Mouse (Mus musculus): ENCODE measurements around the gene Ovol1.
A peak's percentile ranks its signal among the peaks of the same experiment; 100 is the strongest.

The Ovol1 gene

DNA sequence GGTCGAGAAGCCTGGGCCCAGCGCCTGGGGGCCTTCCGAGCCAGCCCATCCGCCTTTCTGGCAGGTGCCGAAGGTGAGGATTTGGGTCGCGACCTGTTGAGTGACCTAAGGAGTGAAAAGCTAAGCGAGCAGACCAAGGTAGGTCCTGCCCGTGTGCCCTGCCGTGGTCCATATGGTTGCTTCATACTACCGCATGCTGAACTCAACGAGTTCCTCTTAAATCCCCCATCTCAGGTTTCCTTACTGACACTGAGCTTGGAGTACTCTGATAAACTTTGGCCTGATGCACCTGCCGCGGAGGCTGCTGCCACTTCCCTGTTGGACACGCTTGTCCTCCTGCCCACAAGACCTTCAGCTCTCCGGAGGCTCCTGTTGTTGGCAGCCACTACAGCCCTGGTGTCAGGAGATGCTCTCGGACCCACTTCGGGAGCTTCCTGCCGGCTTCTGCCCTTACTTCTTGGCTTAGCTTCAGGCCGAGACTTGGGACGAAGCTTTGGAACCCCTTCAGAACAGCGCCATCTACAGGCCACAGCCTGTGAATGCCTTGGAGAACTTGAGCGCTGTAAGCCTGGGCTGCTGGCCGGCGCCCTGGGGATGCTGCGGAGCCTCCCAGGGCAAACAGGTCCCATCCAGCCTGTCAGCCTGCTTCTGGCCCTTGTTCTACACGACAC, 8.2 kb upstream of the Ovol1 start:
- peak; percentile 66 to 82 for DNase-seq (ENCODE audit: low spot score in 2 of 2)

DNA sequence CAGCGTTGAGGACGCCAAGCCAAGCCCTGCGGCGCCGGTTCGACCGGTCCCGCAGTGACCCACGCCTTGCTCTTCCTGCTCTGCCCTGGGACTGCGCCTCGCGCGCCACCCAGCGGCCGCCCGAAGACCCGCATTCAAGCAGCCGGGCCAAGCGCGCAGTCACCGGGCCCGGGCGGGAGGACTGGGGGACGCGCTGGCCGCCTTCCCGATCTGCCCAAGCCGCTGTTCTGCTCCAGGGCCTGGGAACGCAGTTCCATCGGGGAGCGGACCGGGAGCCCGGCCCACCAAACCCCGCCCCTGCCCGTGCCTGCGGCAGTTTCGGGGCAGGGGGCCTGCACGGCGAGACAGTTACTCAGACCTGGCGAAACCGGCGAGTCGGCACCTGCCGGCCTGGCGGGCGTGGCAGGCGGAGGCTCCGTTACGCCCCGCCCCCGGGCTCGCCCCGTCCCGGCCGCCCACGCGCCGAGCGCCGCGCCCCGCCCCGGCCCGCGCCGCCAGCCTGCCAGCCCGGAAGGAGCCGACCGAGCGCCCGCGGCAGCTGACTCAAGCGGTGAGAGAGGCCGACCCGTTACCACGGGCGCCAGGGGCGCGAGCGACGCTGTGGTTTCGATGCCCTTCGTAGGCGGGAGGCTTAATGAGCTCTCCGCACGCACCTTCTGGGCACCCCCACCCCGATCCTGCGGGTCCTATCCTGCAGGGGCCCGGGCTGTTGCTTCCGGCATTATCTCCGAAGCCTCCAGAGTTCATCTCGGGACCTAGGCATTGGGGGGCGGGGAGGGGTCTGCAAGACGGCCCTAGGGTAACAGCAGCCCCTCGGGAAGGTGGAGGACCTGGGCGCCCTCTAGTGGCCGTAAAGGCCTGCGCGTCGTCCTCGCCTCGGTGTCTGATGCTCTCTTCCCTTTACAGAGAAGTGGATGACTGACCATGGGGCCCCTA, 7.4 kb upstream of the Ovol1 start, which contains the start of gene Ap5b1:
TSS of gene Ap5b1 (plus strand) at position 492 of the 936 bp plus-strand sequence.
- DNase-seq (ENCODE audit: low spot score in 2 of 2) = peak; percentile 76 to 92

DNA sequence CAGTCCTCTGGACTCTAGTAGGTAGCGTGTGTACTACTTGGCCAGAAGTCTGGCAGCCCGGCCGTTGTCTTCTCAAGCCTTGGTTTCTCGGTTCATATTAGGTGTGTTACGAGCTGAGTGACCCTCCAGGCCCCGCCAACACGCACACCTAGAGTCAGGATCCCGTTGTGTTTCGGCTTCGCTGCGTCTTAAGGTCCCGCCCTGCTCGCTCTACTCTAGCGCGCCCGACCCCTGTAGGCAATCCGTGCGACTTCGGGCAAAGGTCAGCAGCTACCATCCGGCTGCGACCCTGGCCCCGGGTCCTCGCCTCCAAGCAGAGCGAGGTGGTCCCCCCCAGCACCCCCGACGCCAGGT, 6.7 kb upstream of the Ovol1 start:
- no peak for DNase-seq (ENCODE audit: low spot score in 2 of 2)

DNA sequence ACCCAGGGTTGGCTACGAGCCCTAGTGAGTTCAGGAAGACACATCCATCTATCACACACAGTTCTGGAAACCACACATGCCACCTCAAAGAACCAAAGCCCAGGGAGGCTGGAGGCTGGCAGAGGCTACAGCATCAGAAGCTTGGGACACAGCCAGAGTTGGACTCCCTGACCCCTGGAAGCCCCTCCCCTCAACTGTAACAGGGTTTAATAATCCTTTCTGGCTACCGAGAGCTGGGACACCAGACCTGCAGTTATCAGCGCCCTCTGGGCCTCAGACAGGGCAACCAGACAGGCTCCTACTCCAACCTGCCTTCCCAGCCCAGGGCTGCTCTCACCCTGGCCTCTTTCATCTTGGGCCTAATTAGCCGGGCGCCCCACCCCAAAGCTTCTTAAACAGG, 5.9 kb upstream of the Ovol1 start:
- DNase-seq (ENCODE audit: low spot score in 2 of 2) = no peak

DNA sequence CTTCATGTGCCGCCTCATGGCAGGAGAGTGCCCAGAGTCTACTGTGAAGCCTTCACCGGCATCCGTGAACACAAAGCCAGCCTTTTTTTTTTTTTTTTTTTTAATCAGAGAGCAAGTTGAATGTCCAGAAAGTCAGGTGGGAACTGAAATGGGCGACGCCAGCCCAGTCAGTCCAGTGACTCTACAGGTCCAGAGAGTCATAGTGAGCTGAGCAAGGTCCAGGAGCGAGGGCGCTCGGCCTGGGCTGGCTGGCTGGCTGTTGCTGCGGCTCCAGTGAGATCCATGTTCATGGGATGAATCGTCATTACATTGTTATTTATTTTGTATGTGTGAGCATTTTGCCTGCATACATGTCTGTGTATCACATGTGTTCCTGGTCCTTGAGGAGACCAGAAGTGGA, 2.3 kb upstream of the Ovol1 start:
- DNase-seq (ENCODE audit: low spot score in 2 of 2) = no peak

- DNase-seq (ENCODE audit: low spot score in 2 of 2) = no peak
Observed at GRCm38 (mm10) chr19:5561886-5562285, 1.4 kb upstream of the Ovol1 start.

GRCm38 (mm10) chr19:5561252-5561790, 875 bp upstream of the Ovol1 start:
- no peak for DNase-seq (ENCODE audit: low spot score in 2 of 2)

GRCm38 (mm10) chr19:5559631-5560456, 602 bp downstream of the Ovol1 start:
- DNase-seq (ENCODE audit: low spot score in 2 of 2) = no peak

GRCm38 (mm10) chr19:5559229-5559628, 1.2 kb downstream of the Ovol1 start:
- no peak for DNase-seq (ENCODE audit: low spot score in 2 of 2)

GRCm38 (mm10) chr19:5558770-5559169, 1.7 kb downstream of the Ovol1 start:
- no peak for DNase-seq (ENCODE audit: low spot score in 2 of 2)

DNA sequence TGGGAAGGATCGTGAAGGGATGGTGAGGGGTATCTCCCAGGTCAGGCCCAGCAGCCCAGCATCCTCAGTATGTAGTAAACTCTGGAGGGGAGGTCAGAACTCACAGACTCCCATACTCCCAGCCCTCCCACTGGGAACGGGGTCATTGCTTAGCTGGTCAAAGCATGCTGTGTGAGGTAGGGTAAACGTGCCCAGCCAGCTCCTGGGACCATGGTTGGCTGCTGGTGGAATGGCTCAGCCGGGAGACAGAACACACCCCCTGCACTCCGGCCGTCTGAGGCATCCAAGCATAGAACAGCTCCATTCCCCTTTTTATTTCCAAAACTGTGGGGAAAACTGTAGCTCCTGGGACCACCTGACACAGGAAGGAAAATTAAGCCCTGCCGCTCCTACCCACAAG, 2.3 kb downstream of the Ovol1 start:
- DNase-seq (ENCODE audit: low spot score in 2 of 2) = no peak

DNA sequence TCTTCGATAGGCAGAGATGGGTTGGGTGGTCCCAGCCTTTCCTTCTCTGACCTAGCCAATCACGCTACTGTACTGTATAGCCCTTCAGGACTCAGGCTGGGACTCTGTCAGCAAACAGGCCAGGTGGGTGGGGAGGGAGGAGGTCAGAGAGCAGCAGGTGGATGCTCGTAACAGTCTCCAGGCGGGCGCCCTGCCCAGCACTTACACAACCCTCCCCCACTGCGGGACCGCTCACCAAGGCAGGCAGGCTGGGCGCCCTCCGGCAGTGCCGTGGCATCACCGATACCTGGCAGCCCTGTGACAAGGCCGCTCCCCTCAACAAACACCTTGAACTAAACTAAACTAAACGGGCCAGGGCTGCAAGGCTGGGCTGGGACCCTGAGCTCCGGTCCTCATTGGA, 6.2 kb downstream of the Ovol1 start:
- DNase-seq (ENCODE audit: low spot score in 2 of 2) = no peak

DNA sequence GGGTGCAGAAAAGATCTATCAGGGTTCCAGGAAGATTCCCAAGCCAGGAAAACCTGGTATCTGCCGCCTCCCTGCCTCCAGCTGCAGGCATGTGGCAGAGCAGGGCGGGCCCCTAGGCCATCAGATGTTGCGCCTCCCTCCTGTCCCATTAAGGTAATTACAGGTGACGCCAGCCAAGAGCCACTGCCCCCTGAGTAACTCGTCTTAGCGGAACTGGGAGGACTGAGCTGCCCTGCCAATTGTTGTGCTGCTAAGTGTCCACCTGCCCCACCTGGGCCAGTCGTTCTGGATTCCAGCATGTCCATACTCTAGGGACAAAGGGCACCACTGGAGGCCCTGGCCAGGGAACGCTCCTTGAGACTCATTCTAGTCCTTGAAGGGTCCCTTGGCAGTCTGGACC, 6.6 kb downstream of the Ovol1 start:
- no peak for DNase-seq (ENCODE audit: low spot score in 2 of 2)

GRCm38 (mm10) chr19:5547471-5548056, 12.9 kb downstream of the Ovol1 start:
- DNase-seq (ENCODE audit: low spot score in 2 of 2) = no peak

GRCm38 (mm10) chr19:5544031-5544430, 16.4 kb downstream of the Ovol1 start:
- no peak for DNase-seq (ENCODE audit: low spot score in 2 of 2)

DNA sequence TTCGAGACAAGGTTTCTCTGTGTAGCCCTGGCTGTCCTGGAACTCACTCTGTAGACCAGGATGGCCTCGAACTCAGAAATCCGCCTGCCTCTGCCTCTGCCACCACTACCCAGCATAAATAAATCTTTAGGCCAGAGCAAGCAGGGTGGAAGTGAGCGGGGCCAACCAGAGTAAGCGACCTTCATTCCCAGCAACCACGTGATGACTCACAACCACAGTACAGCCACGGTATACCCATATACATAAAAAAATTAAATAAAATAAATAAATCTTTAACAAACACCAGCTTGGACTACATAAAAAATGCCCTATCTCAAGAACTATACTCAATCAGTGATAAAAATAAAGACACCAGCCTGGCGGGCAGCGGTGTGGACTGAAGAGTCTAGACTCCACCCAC, 17.1 kb downstream of the Ovol1 start:
- DNase-seq (ENCODE audit: low spot score in 2 of 2) = no peak

- DNase-seq (ENCODE audit: low spot score in 2 of 2) = no peak
Observed at GRCm38 (mm10) chr19:5538786-5539185, 21.7 kb downstream of the Ovol1 start.

GRCm38 (mm10) chr19:5532520-5532919, 27.9 kb downstream of the Ovol1 start:
- no peak for DNase-seq (ENCODE audit: low spot score in 2 of 2)

GRCm38 (mm10) chr19:5530138-5530524, 30.3 kb downstream of the Ovol1 start:
- no peak for DNase-seq (ENCODE audit: low spot score in 2 of 2)

GRCm38 (mm10) chr19:5529325-5530137, 30.9 kb downstream of the Ovol1 start:
- peak; percentile 91 to 96 for DNase-seq (ENCODE audit: low spot score in 2 of 2)

DNA sequence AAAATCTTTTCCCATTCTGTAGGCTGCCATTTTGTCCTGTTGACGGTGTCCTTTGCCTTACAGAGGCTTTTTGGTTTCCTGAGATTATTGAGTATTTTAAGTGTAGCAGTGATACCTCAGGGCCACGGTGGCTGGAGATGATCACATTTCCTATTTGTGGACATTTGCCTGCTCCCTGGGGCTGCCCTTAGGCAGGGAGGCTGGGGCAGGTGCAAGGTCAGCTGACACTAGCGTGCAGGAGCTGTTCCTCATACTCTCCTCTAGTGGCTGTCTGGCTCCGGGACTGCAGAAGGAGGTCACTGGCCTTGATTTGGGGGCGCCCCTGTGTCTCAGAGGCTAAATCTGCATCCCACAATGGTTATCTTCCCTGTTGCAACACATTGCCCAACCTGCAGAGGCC, 35.2 kb downstream of the Ovol1 start:
- DNase-seq (ENCODE audit: low spot score in 2 of 2) = no peak
